Mouse (Mus musculus) stomach, adult 2 months (tissue): ENCODE data around the gene Slfn4. TPM values are rescaled to one million over a fixed set of nuclear protein-coding genes. Genes with fewer than 3 reads are reported as not detected.

Source experiments
- polyA plus RNA-seq: library from polyadenylated mRNA; depleted of rRNA; stranded (reverse); fragments of >200 nt; gene quantifications from 2 replicates; pipeline ENCODE4 v1.2.3, GENCODE M21; 2012; rRNA removed

Slfn4 gene
- 0.11 and 0.29 TPM in 2 replicates for polyA plus RNA-seq

GRCm38 (mm10) chr11:83174948-83175539 is at the start of gene Slfn4:
Gene Slfn4, plus strand, starts transcription at chr11:83175186.

GRCm38 (mm10) chr11:83191134-83191893 is 16.3 kb downstream of the Slfn4 start, which contains the start of gene Slfn3:
Gene Slfn3, plus strand, starts transcription at chr11:83191330.

Other genes with a start within 250 kb of the Slfn4 start
- gene Slfn5, start 223.8 kb upstream of the Slfn4 start, polyA plus RNA-seq, result 0.59 and 1.3 TPM in 2 replicates
- 0.22 and 0.40 TPM in 2 replicates for gene Slfn9, start 183.4 kb upstream of the Slfn4 start, polyA plus RNA-seq
- gene Slfn8, start 154.4 kb upstream of the Slfn4 start, polyA plus RNA-seq, result 0.22 TPM in 1 of 2 replicates, not detected in the other
- 0.73 and 1.1 TPM in 2 replicates for gene Slfn2, start 110.1 kb upstream of the Slfn4 start, polyA plus RNA-seq
- gene Slfn1, start 58.3 kb upstream of the Slfn4 start, polyA plus RNA-seq, result 0.03 and 0.04 TPM in 2 replicates
- not detected in 2 replicates for gene Slfn3, start 16.1 kb downstream of the Slfn4 start, polyA plus RNA-seq
- not detected in 2 replicates for gene Slfn14, start 111.5 kb downstream of the Slfn4 start, polyA plus RNA-seq
- gene Ap2b1, start 123.8 kb downstream of the Slfn4 start, polyA plus RNA-seq, result 8.4 and 11.3 TPM in 2 replicates
- gene Pex12, start 127.4 kb downstream of the Slfn4 start, polyA plus RNA-seq, result 3.3 and 3.9 TPM in 2 replicates
- 0.78 and 1.0 TPM in 2 replicates for gene Rasl10b, start 234.0 kb downstream of the Slfn4 start, polyA plus RNA-seq